Mouse (Mus musculus): ENCODE measurements at regions not wholly inside any gene's neighbourhood (a gene's known extent, or its start where the extent isn't known, plus 50 kb on each side); places are given as distances from the start of the nearest gene placed in this dataset.

DNA sequence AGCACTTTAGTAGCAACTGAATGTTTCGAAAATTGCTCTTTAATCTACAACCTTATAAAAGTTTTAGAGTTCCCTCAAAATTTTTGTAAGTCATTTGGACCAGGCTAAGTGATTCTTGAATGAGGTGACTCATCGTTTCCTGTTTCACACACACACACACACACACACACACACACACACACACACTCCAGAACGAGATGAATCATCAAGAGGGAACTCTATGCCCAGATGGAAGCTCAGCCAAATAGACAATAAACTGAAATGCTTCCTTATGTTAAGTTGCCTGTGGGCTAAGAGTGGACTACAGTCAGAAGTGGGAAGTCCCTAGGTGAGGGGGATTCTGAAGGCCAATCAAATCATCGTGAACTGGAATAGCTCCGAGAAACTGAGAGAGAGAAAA, 202.4 kb upstream of the Cxxc4 start:
- H3K4me2 ChIP-seq (ENCODE audit: low read length): no peak overlapping the region
- H3K27ac ChIP-seq (ENCODE audit: low read depth, low read length): no peak overlapping the region
- H3K4me3 ChIP-seq (ENCODE audit: low read depth, low read length): no peak overlapping the region
- H3K36me3 ChIP-seq (ENCODE audit: control insufficient read depth, insufficient read depth, low read length): no peaks in the 10 kb centered on the region
- no peak for DNase-seq (ENCODE audit: low spot score)
- no peak for ATAC-seq
- H3K9me3 ChIP-seq (replicated peaks; ENCODE audit: control insufficient read depth, low read length): no peaks in the 10 kb centered on the region
- H3K27me3 ChIP-seq (replicated peaks; ENCODE audit: control insufficient read depth, insufficient read depth, low read length): no peaks in the 10 kb centered on the region
- H3K4me1 ChIP-seq (ENCODE audit: control insufficient read depth, insufficient read depth, low read length): no peaks in the 10 kb centered on the region
- 82% methylated on average over 5 of the region's 5 CpGs for WGBS
- no peak overlapping the region for H3K9ac ChIP-seq (ENCODE audit: low read length)

DNA sequence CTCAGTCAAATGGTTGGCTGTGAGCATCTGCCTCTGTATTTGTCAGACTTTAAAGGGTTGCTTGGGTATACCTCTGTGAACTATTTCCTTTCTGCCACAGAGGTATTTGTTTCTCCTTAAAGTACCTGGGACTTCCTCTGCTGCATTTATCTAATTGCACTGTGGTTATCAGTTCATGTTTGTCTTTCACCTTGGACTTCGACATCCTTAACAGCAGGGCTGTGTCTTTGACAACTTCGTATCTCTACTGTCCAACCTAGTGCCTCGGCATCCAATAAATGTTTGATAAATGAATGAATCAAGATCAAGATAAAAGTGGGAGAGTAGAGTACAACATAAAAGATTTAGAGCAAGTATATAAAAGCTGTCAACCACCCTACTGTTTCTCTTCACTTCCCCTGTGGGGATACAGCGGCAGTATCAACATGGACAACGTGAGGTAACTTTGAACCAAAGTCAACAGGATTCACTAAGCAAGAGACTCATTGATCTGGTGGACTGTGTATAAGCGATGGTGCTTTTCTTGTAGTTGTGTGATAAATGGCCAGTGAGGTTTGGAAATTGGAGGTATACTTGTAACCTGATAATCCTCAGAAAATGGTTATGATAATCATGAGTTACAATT, 199.9 kb upstream of the Cxxc4 start:
- ATAC-seq: no peak
- Histone ChIP-seq H3K4me1 (ENCODE audit: control insufficient read depth, insufficient read depth, low read length) (no peaks in the 10 kb centered on the region), H3K27me3 (replicated peaks; ENCODE audit: control insufficient read depth, insufficient read depth, low read length) (no peaks in the 10 kb centered on the region), H3K4me2 (ENCODE audit: low read length) (no peak overlapping the region), H3K4me3 (ENCODE audit: low read depth, low read length) (no peak overlapping the region), H3K9me3 (replicated peaks; ENCODE audit: control insufficient read depth, low read length) (no peaks in the 10 kb centered on the region), H3K9ac (ENCODE audit: low read length) (no peak overlapping the region), H3K27ac (ENCODE audit: low read depth, low read length) (no peak overlapping the region), H3K36me3 (ENCODE audit: control insufficient read depth, insufficient read depth, low read length) (no peaks in the 10 kb centered on the region)
- no peak for DNase-seq (ENCODE audit: low spot score)
- WGBS: 98% methylated on average over 6 of the region's 6 CpGs

DNA sequence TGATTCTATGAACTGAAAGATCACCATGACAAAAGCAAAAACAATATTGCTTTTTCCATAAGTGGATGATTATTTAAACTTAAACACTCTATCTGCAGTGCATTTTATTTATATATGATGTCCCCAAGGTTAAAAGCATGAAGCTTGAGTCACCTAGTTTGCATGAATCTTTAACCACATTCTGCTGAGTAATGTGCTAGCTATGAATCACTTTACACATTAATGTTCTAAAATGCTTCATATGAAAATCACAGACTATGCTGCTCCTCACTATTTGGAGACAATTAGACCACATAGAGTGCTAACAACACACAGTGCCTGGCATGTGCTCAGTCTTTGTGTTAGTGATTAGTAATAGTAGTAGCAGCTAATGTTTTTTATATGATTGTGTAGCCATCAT, 185.6 kb upstream of the Cxxc4 start:
- H3K27me3 ChIP-seq (replicated peaks; ENCODE audit: control insufficient read depth, insufficient read depth, low read length): no peaks in the 10 kb centered on the region
- H3K9me3 ChIP-seq (replicated peaks; ENCODE audit: control insufficient read depth, low read length): no peaks in the 10 kb centered on the region
- no peak overlapping the region for H3K4me3 ChIP-seq (ENCODE audit: low read depth, low read length)
- ATAC-seq (no peak), DNase-seq (ENCODE audit: low spot score) (no peak)
- H3K9ac ChIP-seq (ENCODE audit: low read length): no peak overlapping the region
- H3K4me1 ChIP-seq (ENCODE audit: control insufficient read depth, insufficient read depth, low read length): no peaks in the 10 kb centered on the region
- H3K4me2 ChIP-seq (ENCODE audit: low read length): no peak overlapping the region
- H3K36me3 ChIP-seq (ENCODE audit: control insufficient read depth, insufficient read depth, low read length): no peaks in the 10 kb centered on the region
- no peak overlapping the region for H3K27ac ChIP-seq (ENCODE audit: low read depth, low read length)

DNA sequence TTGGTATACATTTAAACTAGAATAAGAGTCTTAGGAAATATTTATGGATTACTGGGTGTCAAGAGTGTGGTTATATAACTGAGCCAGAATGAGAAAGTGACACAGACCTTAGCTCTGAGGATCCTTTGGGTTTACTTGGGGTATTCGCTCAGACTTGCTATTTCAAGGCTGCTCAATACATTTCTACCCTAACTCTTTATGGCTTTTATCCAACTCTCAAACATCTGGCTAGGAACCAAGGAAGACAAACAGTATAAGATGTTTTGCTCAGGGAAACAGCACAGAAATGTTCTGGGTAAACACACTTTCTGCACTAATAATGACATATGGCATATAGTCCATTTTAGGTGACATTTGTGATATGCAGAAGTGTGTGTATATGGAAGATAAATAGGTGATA, 153.8 kb upstream of the Cxxc4 start:
- H3K27ac ChIP-seq (ENCODE audit: low read depth, low read length): no peak overlapping the region
- H3K4me1 ChIP-seq (ENCODE audit: control insufficient read depth, insufficient read depth, low read length): no peaks in the 10 kb centered on the region
- H3K27me3 ChIP-seq (replicated peaks; ENCODE audit: control insufficient read depth, insufficient read depth, low read length): no peaks in the 10 kb centered on the region
- no peak for DNase-seq (ENCODE audit: low spot score)
- no peak overlapping the region for H3K4me3 ChIP-seq (ENCODE audit: low read depth, low read length)
- no peak overlapping the region for H3K9ac ChIP-seq (ENCODE audit: low read length)
- H3K36me3 ChIP-seq (ENCODE audit: control insufficient read depth, insufficient read depth, low read length): no peaks in the 10 kb centered on the region
- WGBS: 88% methylated on average over 1 of the region's 1 CpGs
- no peaks in the 10 kb centered on the region for H3K9me3 ChIP-seq (replicated peaks; ENCODE audit: control insufficient read depth, low read length)
- H3K4me2 ChIP-seq (ENCODE audit: low read length): no peak overlapping the region
- ATAC-seq: no peak

DNA sequence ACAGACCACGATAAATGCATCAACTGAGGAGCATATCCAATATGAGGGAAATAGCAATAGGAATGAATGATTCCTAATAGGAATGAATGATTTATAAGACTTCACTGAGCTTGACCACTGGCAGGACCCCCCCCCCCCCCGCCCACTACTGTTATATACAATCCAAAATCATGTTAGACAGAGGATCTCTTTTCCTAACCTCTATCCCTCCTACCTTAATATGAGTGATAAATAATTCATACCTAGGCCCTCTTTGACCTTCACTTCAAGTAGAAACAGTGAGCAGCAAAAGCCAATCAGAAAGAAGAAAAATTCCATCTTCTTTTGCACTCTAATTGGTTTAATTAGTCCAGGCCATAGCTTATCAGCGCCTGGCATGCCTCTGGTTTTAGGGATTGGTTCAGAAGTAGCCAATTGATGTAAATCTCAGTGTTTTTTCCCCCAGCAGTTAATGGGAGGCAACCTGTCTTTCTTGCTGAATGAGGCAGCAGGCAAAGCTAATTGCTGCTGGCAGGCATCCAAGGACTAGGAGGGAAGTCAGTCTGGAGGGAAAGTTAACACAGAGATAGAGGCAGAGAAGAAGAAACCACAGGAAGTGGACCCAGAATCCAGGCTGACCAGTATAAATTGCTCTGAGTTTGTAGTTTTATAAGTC, 136.7 kb upstream of the Cxxc4 start:
- peak; percentile 95 for DNase-seq (ENCODE audit: low spot score)
- peak; percentile 95 for ATAC-seq
- 37% methylated on average over 3 of the region's 3 CpGs for WGBS

DNA sequence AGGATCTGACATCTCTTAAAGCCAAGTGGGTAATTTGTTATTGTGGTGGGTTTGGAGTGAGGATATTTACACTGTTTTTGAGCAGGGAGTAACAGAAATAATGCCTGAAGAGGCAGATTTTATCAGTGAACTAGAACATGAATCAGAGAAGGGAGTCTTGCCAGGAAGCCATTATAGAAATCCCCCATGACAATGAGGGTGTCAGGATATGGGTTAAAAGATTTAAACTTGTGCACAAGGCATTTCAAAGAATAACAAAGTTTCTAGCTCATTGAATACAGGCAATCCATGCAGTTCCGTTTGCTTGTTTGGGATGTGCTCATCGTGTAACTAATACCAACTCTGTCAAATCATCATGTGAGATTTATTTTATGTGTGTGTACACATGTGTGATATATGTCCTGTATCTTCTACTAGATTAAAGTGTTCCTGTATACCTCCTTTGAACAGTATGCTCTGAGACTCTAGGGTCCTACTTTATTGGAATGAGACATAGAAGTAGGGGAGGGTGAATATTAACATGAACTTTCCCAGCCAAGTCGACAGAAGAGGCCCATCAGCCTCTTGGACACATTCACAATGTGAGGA, 134.0 kb upstream of the Cxxc4 start:
- no peaks in the 10 kb centered on the region for H3K9me3 ChIP-seq (replicated peaks; ENCODE audit: control insufficient read depth, low read length)
- 74% methylated on average over 3 of the region's 3 CpGs for WGBS
- H3K27ac ChIP-seq (ENCODE audit: low read depth, low read length): no peak overlapping the region
- no peak for DNase-seq (ENCODE audit: low spot score)
- no peak overlapping the region for H3K4me3 ChIP-seq (ENCODE audit: low read depth, low read length)
- no peaks in the 10 kb centered on the region for H3K36me3 ChIP-seq (ENCODE audit: control insufficient read depth, insufficient read depth, low read length)
- peaks cover 5% of the 10 kb centered on the region for H3K4me1 ChIP-seq (ENCODE audit: control insufficient read depth, insufficient read depth, low read length)
- no peak overlapping the region for H3K4me2 ChIP-seq (ENCODE audit: low read length)
- no peak for ATAC-seq
- no peak overlapping the region for H3K9ac ChIP-seq (ENCODE audit: low read length)
- no peaks in the 10 kb centered on the region for H3K27me3 ChIP-seq (replicated peaks; ENCODE audit: control insufficient read depth, insufficient read depth, low read length)

More for the DNA sequence above, 136.7 kb upstream of the Cxxc4 start:
- H3K4me1 ChIP-seq (ENCODE audit: control insufficient read depth, insufficient read depth, low read length): peaks cover 5% of the 10 kb centered on the region
- H3K27me3 ChIP-seq (replicated peaks; ENCODE audit: control insufficient read depth, insufficient read depth, low read length): no peaks in the 10 kb centered on the region
- H3K36me3 ChIP-seq (ENCODE audit: control insufficient read depth, insufficient read depth, low read length): no peaks in the 10 kb centered on the region
- no peak overlapping the region for H3K4me3 ChIP-seq (ENCODE audit: low read depth, low read length)
- H3K9me3 ChIP-seq (replicated peaks; ENCODE audit: control insufficient read depth, low read length): no peaks in the 10 kb centered on the region
- H3K27ac ChIP-seq (ENCODE audit: low read depth, low read length): no peak overlapping the region
- no peak overlapping the region for H3K9ac ChIP-seq (ENCODE audit: low read length)
- no peak overlapping the region for H3K4me2 ChIP-seq (ENCODE audit: low read length)

DNA sequence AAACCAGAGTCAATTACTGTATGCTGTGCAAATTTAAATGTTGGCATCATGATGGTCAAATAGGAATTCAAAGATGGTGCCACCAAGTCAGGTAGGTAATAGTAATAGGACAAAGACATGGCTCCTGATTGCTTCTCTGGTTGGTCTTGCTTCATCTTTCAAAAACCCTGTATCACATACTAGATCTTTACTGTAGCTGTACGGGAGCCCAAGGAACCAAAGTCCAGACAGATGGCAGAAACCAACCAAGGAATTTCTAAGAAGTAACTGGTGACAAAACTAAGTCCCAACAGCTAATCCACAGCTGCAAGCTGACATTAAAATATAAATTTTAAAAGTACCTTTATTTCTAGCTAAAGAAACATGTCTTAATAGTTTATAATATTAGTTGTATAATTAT, 131.7 kb upstream of the Cxxc4 start:
- no peak for ATAC-seq
- WGBS: 86% methylated on average over 1 of the region's 1 CpGs
- no peak overlapping the region for H3K4me3 ChIP-seq (ENCODE audit: low read depth, low read length)
- H3K9ac ChIP-seq (ENCODE audit: low read length): no peak overlapping the region
- no peaks in the 10 kb centered on the region for H3K9me3 ChIP-seq (replicated peaks; ENCODE audit: control insufficient read depth, low read length)
- H3K36me3 ChIP-seq (ENCODE audit: control insufficient read depth, insufficient read depth, low read length): no peaks in the 10 kb centered on the region
- no peak overlapping the region for H3K4me2 ChIP-seq (ENCODE audit: low read length)
- no peak overlapping the region for H3K27ac ChIP-seq (ENCODE audit: low read depth, low read length)
- DNase-seq (ENCODE audit: low spot score): no peak
- H3K4me1 ChIP-seq (ENCODE audit: control insufficient read depth, insufficient read depth, low read length): peaks cover 2% of the 10 kb centered on the region
- H3K27me3 ChIP-seq (replicated peaks; ENCODE audit: control insufficient read depth, insufficient read depth, low read length): no peaks in the 10 kb centered on the region

DNA sequence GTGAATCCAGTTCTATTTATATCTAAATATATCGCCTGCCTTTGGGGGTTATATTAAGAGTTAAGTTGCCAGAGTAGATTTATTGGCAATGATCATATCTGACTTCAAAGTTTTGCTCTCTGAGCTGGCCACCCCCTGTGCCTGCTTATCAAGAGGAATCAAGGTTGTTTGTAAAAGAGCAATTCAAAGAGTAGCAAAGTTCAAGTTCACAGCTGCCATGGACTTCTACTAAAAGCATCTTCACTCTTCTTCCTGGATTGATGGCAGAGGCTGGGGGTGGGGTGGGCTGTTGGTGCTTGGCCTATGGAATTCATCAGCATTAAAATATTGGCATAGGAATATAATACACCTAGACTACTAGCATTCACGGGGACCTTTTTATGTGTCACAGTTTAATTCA, 131.2 kb upstream of the Cxxc4 start:
- DNase-seq (ENCODE audit: low spot score): no peak
- no peaks in the 10 kb centered on the region for H3K36me3 ChIP-seq (ENCODE audit: control insufficient read depth, insufficient read depth, low read length)
- H3K4me2 ChIP-seq (ENCODE audit: low read length): no peak overlapping the region
- H3K27ac ChIP-seq (ENCODE audit: low read depth, low read length): no peak overlapping the region
- H3K27me3 ChIP-seq (replicated peaks; ENCODE audit: control insufficient read depth, insufficient read depth, low read length): no peaks in the 10 kb centered on the region
- no peak overlapping the region for H3K4me3 ChIP-seq (ENCODE audit: low read depth, low read length)
- no peak for ATAC-seq
- 78% methylated on average over 2 of the region's 2 CpGs for WGBS
- no peaks in the 10 kb centered on the region; the same call in 1 of the 2 replicates for H3K4me1 ChIP-seq (ENCODE audit: control insufficient read depth, insufficient read depth, low read length)
- H3K9me3 ChIP-seq (replicated peaks; ENCODE audit: control insufficient read depth, low read length): no peaks in the 10 kb centered on the region
- no peak overlapping the region for H3K9ac ChIP-seq (ENCODE audit: low read length)

DNA sequence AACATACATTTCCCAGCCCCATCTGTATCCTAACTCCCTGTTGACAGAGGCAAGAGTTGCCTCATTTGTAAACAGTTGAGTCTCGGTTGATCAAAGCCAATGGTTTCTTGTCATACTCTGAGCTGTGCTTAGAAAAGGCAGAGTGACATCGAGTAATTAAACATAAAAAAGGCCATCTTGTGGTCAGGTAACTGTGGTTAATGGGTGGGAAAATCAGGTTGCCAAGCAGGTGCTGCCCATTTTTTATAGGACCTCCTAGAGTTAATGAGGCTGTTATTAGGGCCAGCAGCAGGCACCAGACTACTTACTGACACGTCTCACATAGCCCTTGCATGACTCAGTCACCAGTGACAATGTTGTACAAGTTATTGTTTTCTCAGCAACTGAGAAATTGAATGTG, 130.7 kb upstream of the Cxxc4 start:
- Histone ChIP-seq H3K9ac (ENCODE audit: low read length) (no peak overlapping the region), H3K4me2 (ENCODE audit: low read length) (no peak overlapping the region), H3K4me1 (ENCODE audit: control insufficient read depth, insufficient read depth, low read length) (no peaks in the 10 kb centered on the region), H3K4me3 (ENCODE audit: low read depth, low read length) (no peak overlapping the region), H3K27ac (ENCODE audit: low read depth, low read length) (no peak overlapping the region), H3K9me3 (replicated peaks; ENCODE audit: control insufficient read depth, low read length) (no peaks in the 10 kb centered on the region), H3K27me3 (replicated peaks; ENCODE audit: control insufficient read depth, insufficient read depth, low read length) (no peaks in the 10 kb centered on the region), H3K36me3 (ENCODE audit: control insufficient read depth, insufficient read depth, low read length) (no peaks in the 10 kb centered on the region)
- WGBS: 45% methylated on average over 3 of the region's 3 CpGs
- no peak for DNase-seq (ENCODE audit: low spot score)
- ATAC-seq: no peak
